Mouse (Mus musculus): Measurements from ENCODE around the gene Ranbp17.

DNA sequence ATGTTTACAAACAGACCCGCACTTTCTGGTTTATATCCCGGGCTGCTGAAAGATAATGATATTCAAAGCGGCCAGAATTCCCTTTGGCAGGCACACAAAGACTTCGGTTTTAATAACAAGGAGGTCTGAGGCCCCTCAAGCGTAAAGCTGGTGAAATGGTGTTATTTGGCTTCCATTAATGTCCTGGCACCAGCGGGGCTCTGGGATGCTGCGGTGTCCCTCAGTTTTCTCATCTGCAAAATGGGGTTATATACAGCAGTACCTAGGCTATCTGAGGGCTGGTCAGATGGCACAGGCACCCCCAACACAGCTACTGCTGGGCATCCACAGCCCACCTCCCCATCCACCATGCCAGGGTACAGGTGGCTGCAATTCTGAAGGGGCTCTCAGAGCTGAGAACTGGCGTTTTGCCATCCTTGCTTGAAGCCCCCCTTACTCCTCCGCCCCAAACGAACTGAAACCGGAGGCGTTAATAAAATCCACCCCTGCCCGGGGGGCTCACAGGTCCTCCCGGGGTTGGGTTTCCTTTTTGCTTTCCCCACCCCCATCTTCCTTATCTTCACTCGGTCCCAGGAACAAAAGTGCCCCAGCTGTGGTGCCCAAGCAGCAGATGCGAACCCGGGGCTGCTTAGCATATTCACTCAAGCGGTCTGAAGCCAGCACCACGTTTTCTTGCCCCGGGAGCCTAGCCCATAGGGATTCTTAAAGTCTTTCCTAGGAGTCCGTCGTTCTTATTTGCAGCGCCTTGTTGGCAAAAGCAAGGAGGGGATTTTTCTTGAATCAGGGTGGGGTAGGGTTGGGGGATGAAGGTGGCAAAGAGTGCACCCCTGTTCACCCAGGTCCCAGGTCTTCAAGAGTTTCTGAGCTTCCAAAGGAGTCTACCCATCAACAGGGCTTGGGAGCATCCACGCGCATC is 317.8 kb downstream of the Ranbp17 start:
- TF ChIP-seq GATA1 (IDR thresholded peaks at IDR 0.05; ENCODE audit: low read length) (no peak), TAL1 (IDR thresholded peaks at IDR 0.05; ENCODE audit: low read length) (no peak)
